Mouse (Mus musculus): ENCODE measurements at regions not wholly inside any gene's neighbourhood (a gene's known extent, or its start where the extent isn't known, plus 50 kb on each side); places are given as distances from the start of the nearest gene placed in this dataset.

DNA sequence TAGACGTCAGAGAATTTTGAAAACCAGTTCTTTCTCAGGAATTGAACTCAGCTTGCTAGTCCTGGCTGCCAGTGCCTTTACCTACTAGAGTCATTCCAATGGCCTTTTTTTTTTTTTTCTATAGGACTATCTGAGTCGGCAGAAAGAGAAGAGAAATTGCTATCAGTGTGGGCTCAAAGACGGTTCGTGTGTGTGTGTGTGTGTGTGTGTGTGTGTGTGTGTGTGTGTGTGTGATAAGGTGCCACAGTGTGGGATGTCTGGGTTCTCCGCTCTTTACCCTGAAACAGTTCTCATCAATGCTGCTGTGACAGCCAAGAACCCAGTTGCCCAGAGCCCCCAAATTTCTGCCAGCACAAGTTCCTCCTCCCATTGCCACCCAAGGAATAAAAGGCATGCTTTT lies 146.1 kb downstream of the Rybp start:
- no peak for DNase-seq

DNA sequence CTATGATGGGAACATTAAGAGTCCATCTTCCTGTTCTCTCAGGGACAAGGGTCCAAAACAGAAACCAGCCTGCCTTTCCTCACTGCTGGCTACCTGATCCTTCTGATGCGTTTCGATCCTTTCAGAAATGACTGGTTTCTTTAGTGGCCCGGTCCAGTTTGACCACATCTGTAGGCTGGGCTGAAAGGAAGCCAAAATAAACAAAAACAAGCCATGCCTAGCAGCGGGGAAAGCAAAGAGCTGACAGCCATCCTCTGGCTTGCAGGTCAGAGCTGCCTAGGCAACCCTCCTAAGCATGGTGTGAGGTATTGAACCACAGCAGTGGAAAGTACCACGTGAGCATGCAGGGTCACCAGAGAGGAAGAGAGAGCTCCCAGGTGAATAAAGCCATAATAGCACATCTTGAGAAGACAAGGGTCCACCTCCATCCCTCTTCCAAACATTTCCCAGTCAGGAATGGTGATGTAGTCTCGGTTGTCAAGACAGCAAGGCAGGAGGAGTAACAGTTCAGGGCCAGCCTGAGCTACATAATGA lies 146.6 kb downstream of the Rybp start:
- no peak for DNase-seq

DNA sequence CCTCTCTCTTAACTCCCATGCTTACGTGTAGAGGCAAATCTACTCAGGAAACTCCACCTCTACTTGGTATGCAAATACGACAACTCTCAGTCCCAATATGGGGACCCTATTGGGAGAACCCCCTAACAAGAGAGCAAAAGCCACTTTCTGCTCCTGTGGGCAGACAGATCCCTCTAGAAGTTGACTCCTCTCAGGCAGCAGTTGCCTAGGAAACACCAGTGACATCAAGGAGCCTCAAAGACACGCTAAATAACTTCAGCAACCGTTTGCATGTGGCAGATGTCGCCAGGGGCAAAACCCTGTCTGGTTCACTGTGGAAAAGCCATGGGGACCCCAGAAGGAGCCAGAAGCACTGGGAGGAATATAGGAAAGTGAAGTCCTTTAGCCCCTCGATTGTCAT lies 147.5 kb downstream of the Rybp start:
- no peak for DNase-seq

GRCm38 (mm10) chr6:100138659-100139058 lies 148.6 kb downstream of the Rybp start:
- DNase-seq, result no peak

DNA sequence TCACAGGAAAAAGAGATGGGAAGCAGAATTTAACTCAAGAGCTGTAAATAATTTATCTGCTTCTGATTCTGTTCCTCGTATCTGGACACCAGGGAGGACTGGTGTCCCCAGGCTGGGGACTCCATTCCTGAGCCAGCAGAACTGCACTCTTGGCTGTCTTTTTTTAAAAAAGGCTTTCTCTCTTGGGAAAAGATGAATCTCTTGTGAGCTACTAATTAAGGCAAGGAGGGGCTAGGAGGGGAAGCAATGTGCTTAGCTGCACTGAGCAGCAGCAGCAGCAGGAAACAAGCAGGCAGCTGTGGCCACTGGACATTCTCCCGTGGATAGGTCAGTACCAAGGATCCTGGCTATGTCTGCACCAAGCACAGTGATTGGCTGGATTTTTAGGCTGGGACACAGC lies 152.1 kb downstream of the Rybp start:
- DNase-seq, result no peak

- no peak for DNase-seq
Measured at GRCm38 (mm10) chr6:100133970-100134369, 153.3 kb downstream of the Rybp start.

GRCm38 (mm10) chr6:100132916-100133600 lies 154.2 kb downstream of the Rybp start:
- DNase-seq, result no peak

GRCm38 (mm10) chr6:100127221-100128143 lies 159.8 kb downstream of the Rybp start:
- DNase-seq, result peak; percentile 93

- no peak for DNase-seq
Measured at GRCm38 (mm10) chr6:100126736-100127135, 160.5 kb downstream of the Rybp start.

- no peak for DNase-seq
Measured at GRCm38 (mm10) chr6:100126326-100126725, 161.0 kb downstream of the Rybp start.

GRCm38 (mm10) chr6:100121240-100121639 lies 166.0 kb downstream of the Rybp start:
- DNase-seq, result no peak

GRCm38 (mm10) chr6:100120017-100120944 lies 167.0 kb downstream of the Rybp start:
- no peak for DNase-seq

GRCm38 (mm10) chr6:100117084-100117483 lies 170.2 kb downstream of the Rybp start:
- DNase-seq, result no peak

DNA sequence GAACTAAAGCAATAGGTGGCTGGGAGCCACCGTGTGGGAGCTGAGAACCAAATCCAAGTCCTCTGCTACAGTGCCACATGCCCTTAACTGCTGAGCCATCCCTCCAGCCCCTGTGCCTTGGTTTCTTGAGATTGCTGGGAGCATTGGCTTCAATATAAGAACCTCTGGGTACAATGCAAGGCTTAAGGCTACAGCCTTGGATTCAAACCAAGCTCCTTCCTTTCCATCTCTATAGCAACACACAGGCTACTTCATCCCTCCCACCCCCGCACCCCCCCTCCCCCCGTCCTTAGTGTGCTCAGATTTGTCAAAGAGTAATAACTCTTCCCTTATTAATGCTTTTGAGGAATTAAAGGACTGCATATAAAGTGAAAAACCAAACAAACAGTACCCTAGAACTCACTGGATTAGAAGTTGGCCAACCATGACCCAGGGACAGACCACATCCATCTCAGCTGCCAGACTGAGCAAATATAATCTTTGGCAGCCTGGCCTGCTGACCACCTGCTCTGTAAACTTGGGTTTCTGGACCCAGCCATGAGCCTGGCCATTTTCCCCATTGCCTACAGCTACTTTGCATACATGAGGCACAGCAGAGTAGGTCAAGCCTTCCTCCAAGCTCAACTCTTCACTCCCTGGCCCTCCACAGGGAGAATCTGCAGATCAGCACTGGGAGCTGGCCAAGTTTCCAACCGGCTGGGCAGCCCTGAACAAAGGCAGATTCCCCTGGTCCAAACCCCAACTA lies 173.7 kb downstream of the Rybp start:
- DNase-seq, result no peak

GRCm38 (mm10) chr6:100110981-100111660 lies 176.2 kb downstream of the Rybp start:
- no peak for DNase-seq

- DNase-seq, result peak; percentile 66
Measured at GRCm38 (mm10) chr6:100109979-100110378, 177.3 kb downstream of the Rybp start.

DNA sequence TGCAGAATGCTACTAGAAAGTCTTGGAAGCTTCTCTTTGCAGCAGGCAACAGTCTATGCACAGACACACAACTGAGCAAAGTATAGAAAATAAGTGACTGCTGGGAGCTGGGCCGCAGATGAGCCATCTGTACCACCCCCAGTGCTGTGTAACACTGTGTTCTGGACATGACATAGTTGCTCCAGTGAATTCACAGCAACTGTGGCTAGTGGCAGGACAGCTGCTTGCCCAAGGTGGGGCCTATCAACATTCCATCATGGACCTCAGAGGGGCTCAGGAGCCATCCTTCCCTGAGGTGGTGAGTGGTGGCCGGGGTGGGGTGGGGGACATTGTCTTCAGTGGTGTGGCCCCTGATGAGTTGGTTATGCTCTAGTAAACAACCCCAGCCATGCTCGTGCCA lies 177.9 kb downstream of the Rybp start:
- no peak for DNase-seq

GRCm38 (mm10) chr6:100107508-100107907 lies 179.8 kb downstream of the Rybp start:
- no peak for DNase-seq

DNA sequence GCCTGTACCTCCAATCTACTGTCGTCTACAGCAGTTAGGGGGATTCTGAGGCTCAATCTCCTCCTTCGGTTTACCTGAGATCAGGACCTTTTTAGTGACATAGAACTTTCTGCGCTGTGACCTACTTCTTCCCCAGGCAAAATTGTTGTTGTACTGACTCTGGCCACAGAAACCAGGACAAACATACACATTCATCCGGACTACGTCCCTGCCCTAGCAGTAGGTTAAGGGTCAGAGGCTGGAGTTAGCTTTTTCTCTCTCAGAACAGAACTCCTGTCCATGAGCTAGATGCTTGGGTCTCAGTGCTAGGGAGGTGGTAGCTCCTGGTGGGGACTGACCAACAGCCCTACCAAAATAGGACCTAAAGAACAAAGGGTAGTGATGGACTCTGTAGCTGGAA lies 180.2 kb downstream of the Rybp start:
- no peak for DNase-seq

- DNase-seq, result no peak
Measured at GRCm38 (mm10) chr6:100100565-100101133, 186.6 kb downstream of the Rybp start.

Data from lung, postnatal 14 days (tissue).